Mouse (Mus musculus): Measurements from ENCODE around the gene Olfr1472. TPM values are rescaled to one million over a fixed set of nuclear protein-coding genes. Genes with fewer than 3 reads are reported as not detected.
"Not testable (repeated sequence)": the region's sequence is repeated elsewhere in the genome, so short reads cannot be mapped to it uniquely, and the experiment has no call there.

Gene Olfr1472
- not detected in 2 replicates for polyA plus RNA-seq (2015; fragmentation: Nextera tagmentation; extraction: Ambion mirVana)

DNA sequence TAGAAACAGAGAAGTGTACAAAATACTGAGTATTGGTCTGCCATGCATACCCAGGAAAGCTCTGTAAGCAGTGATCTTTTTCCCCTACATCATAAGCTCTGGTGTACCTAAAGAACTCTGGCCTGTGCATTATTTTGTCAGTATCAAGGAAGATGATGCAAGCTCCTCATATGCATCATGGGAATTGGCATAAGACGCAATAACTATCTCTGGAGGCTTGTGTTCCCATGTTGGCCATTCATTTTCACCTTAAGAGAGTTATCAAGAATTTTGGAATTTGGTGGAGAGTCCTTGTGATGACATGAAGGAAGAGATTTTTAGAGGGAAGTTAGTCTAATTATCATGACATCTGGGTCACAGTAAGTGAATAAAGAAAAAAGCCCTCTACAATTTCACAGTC, at the start of gene Olfr1472:
Gene Olfr1472, minus strand, starts transcription at position 101 of the 400 bp plus-strand sequence.
- no peaks in the 10 kb centered on the region for H3K36me3 ChIP-seq
- H3K9ac ChIP-seq: no peak within 1 kb of the TSS
- H3K27me3 ChIP-seq: no peaks in the 10 kb centered on the region
- H3K4me2 ChIP-seq: no peak within 1 kb of the TSS
- no peaks in the 10 kb centered on the region for H3K4me1 ChIP-seq (replicated peaks)
- H3K27ac ChIP-seq: no peak within 1 kb of the TSS
- H3K9me3 ChIP-seq (replicated peaks): no peaks in the 10 kb centered on the region
- DNase-seq (no peak), ATAC-seq (ENCODE audit: low read depth) (no peak)
- no peak within 1 kb of the TSS for H3K4me3 ChIP-seq (replicated peaks)
- WGBS (ENCODE audit: insufficient replicate concordance): 31% methylated on average over 1 of the region's 1 CpGs

DNA sequence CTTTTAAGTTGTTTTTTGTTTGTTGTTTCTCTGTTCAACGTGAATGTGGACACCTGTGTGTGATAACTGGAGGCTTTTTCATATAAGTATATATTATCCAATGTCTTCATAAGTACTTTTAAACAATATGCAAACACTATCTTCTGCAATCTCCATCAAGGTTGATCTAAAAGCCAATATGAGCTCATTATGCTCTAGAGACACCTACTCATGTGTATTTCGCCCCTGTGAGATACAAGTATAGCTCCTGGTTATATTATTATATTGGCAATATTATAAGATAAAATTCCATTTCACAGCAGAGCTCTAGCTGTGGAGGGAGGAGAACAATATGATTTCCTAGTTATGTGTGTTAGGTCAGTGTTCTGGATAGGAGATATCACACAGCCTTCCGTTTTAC, 44.4 kb upstream of the Olfr1472 start, which contains the start of gene Olfr1477:
Gene Olfr1477, plus strand, starts transcription at position 301 of the 400 bp plus-strand sequence.
- DNase-seq (no peak), ATAC-seq (ENCODE audit: low read depth) (no peak)
- H3K36me3 ChIP-seq: no peaks in the 10 kb centered on the region
- H3K4me3 ChIP-seq (replicated peaks): no peak within 1 kb of the TSS
- H3K9me3 ChIP-seq (replicated peaks): no peaks in the 10 kb centered on the region
- no peaks in the 10 kb centered on the region for H3K27me3 ChIP-seq
- H3K4me1 ChIP-seq (replicated peaks): no peaks in the 10 kb centered on the region
- H3K27ac ChIP-seq: no peak within 1 kb of the TSS
- no peak within 1 kb of the TSS for H3K4me2 ChIP-seq
- H3K9ac ChIP-seq: no peak within 1 kb of the TSS
- 54% methylated on average over 3 of the region's 3 CpGs for WGBS (ENCODE audit: insufficient replicate concordance)

DNA sequence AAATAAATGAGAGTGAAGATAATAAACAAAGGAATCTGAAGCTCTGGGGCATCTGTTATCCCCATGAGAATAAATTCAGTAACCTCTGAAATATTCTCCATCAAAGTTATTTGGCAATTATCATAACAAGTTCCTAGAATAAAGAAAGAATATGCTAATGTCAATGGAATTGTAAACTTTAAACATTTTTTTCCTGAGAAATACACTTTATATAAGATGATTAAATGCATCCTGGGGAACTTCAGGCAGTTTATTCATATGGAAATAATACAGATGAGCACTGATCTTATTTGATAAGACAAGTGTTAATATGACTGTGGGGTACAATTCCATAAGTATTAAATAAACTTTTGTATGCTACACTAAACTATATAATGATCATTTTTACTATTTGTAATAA, 24.2 kb upstream of the Olfr1472 start, which contains the start of gene Olfr1475:
Gene Olfr1475, minus strand, starts transcription at position 101 of the 400 bp plus-strand sequence.
- no peak within 1 kb of the TSS for H3K4me2 ChIP-seq
- no peak for DNase-seq
- no peaks in the 10 kb centered on the region for H3K4me1 ChIP-seq (replicated peaks)
- H3K27me3 ChIP-seq: no peaks in the 10 kb centered on the region
- no peaks in the 10 kb centered on the region for H3K9me3 ChIP-seq (replicated peaks)
- no peaks in the 10 kb centered on the region for H3K36me3 ChIP-seq
- H3K9ac ChIP-seq: no peak within 1 kb of the TSS
- H3K4me3 ChIP-seq (replicated peaks): no peak within 1 kb of the TSS
- no peak for ATAC-seq (ENCODE audit: low read depth)
- no peak within 1 kb of the TSS for H3K27ac ChIP-seq

DNA sequence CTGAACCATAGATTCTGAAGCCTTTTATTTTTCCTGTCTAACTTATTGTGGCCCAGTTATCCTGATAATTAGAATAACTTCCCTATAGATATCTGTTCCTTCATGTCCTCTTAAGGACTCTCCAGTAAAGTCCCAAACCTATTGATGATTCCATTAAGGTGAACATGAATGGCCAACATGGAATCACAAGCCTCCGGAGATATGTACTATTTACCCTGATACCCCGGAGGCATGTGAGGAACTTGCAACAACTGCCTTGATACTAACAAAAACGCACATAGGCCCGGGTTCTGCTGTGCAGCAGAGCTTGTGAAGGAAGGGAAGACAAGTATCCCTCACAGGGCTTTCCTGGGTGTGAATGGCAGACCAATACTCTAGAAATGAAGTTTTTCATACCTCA, 13.4 kb upstream of the Olfr1472 start, which contains the start of gene Olfr1474:
Gene Olfr1474, plus strand, starts transcription at position 301 of the 400 bp plus-strand sequence.
- not testable (repeated sequence) for H3K9me3 ChIP-seq (replicated peaks); H3K27ac ChIP-seq; H3K4me2 ChIP-seq; H3K27me3 ChIP-seq; ATAC-seq (ENCODE audit: low read depth); H3K4me1 ChIP-seq (replicated peaks); DNase-seq; H3K4me3 ChIP-seq (replicated peaks); H3K36me3 ChIP-seq; H3K9ac ChIP-seq
- WGBS (ENCODE audit: insufficient replicate concordance): 65% methylated on average over 4 of the region's 4 CpGs

DNA sequence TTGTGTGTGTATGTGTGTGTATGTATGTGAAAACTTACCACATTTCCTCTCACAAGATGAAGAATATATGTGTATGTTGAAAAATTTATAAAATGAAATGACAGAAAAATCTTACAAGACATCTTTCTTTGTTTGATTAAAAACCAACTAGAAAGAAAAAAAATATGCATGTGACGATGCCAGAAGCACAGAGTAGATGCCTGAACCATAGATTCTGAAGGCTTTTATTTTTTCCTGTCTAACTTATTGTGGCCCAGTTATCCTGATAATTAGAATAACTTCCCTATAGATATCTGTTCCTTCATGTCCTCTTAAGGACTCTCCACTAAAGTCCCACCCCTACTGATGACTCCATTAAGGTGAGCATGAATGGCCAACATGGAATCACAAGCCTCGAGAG, 12.8 kb downstream of the Olfr1472 start, which contains the start of gene Olfr1471:
Gene Olfr1471, plus strand, starts transcription at position 301 of the 400 bp plus-strand sequence.
- DNase-seq; H3K4me3 ChIP-seq (replicated peaks); H3K36me3 ChIP-seq; H3K4me1 ChIP-seq (replicated peaks); H3K4me2 ChIP-seq; H3K9me3 ChIP-seq (replicated peaks); H3K27ac ChIP-seq; ATAC-seq (ENCODE audit: low read depth); H3K27me3 ChIP-seq; H3K9ac ChIP-seq: not testable (repeated sequence)
- WGBS (ENCODE audit: insufficient replicate concordance): 42% methylated on average over 2 of the region's 2 CpGs

DNA sequence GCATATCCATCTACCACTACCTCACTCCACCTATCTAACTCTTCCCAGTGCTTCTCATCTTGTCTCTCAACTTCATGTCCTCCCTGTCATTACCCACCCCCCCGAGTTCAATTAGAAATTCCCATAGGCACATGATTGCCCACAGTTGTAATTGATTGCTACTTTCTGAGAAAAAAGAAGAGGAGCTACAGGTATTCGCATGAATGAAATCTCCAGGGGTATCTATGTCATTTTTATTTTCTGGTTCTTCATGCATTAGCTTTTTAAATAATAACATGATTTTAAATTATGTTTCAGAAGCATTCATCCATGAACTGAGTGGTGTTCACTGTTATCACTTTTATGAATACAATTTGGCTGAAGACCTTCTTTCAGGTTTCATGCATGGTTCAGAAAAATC, 48.3 kb downstream of the Olfr1472 start, which contains the start of gene Olfr1469:
Gene Olfr1469, plus strand, starts transcription at position 301 of the 400 bp plus-strand sequence.
- no peak for ATAC-seq (ENCODE audit: low read depth)
- H3K4me3 ChIP-seq (replicated peaks): no peak within 1 kb of the TSS
- 44% methylated on average over 2 of the region's 2 CpGs for WGBS (ENCODE audit: insufficient replicate concordance)
- H3K9me3 ChIP-seq (replicated peaks): no peaks in the 10 kb centered on the region
- no peak for DNase-seq
- no peaks in the 10 kb centered on the region for H3K27me3 ChIP-seq
- no peaks in the 10 kb centered on the region for H3K36me3 ChIP-seq
- H3K27ac ChIP-seq: no peak within 1 kb of the TSS
- H3K4me1 ChIP-seq (replicated peaks): no peaks in the 10 kb centered on the region
- H3K9ac ChIP-seq: no peak within 1 kb of the TSS
- H3K4me2 ChIP-seq: no peak within 1 kb of the TSS

Other genes with a start within 250 kb of the Olfr1472 start
- not detected in 2 replicates for gene Olfr1463, start 224.8 kb downstream of the Olfr1472 start, polyA plus RNA-seq (2015; fragmentation: Nextera tagmentation; extraction: Ambion mirVana)
- gene Olfr1465, start 140.5 kb downstream of the Olfr1472 start, polyA plus RNA-seq (2015; fragmentation: Nextera tagmentation; extraction: Ambion mirVana): not detected in 2 replicates
- not detected in 2 replicates for gene Olfr1466, start 117.2 kb downstream of the Olfr1472 start, polyA plus RNA-seq (2015; fragmentation: Nextera tagmentation; extraction: Ambion mirVana)
- gene Olfr1467, start 93.8 kb downstream of the Olfr1472 start, polyA plus RNA-seq (2015; fragmentation: Nextera tagmentation; extraction: Ambion mirVana): not detected in 2 replicates
- not detected in 2 replicates for gene Olfr1469, start 48.2 kb downstream of the Olfr1472 start, polyA plus RNA-seq (2015; fragmentation: Nextera tagmentation; extraction: Ambion mirVana)
- gene Olfr1471, start 12.7 kb downstream of the Olfr1472 start, polyA plus RNA-seq (2015; fragmentation: Nextera tagmentation; extraction: Ambion mirVana): not detected in 2 replicates
- gene Olfr1474, start 13.5 kb upstream of the Olfr1472 start, polyA plus RNA-seq (2015; fragmentation: Nextera tagmentation; extraction: Ambion mirVana): not detected in 2 replicates
- not detected in 2 replicates for gene Olfr1475, start 24.1 kb upstream of the Olfr1472 start, polyA plus RNA-seq (2015; fragmentation: Nextera tagmentation; extraction: Ambion mirVana)
- not detected in 2 replicates for gene Olfr1477, start 44.5 kb upstream of the Olfr1472 start, polyA plus RNA-seq (2015; fragmentation: Nextera tagmentation; extraction: Ambion mirVana)
- gene Olfr1480, start 71.8 kb upstream of the Olfr1472 start, polyA plus RNA-seq (2015; fragmentation: Nextera tagmentation; extraction: Ambion mirVana): not detected in 2 replicates
- gene Olfr1484, start 127.4 kb upstream of the Olfr1472 start, polyA plus RNA-seq (2015; fragmentation: Nextera tagmentation; extraction: Ambion mirVana): not detected in 2 replicates
- not detected in 2 replicates for gene Olfr1487, start 161.3 kb upstream of the Olfr1472 start, polyA plus RNA-seq (2015; fragmentation: Nextera tagmentation; extraction: Ambion mirVana)
- gene Olfr1489, start 175.5 kb upstream of the Olfr1472 start, polyA plus RNA-seq (2015; fragmentation: Nextera tagmentation; extraction: Ambion mirVana): not detected in 2 replicates
- gene Olfr1490, start 195.0 kb upstream of the Olfr1472 start, polyA plus RNA-seq (2015; fragmentation: Nextera tagmentation; extraction: Ambion mirVana): not detected in 2 replicates
- not detected in 2 replicates for gene Olfr1491, start 241.2 kb upstream of the Olfr1472 start, polyA plus RNA-seq (2015; fragmentation: Nextera tagmentation; extraction: Ambion mirVana)